Mouse (Mus musculus): Measurements from ENCODE around the gene Alpk3.

Alpk3 gene

DNA sequence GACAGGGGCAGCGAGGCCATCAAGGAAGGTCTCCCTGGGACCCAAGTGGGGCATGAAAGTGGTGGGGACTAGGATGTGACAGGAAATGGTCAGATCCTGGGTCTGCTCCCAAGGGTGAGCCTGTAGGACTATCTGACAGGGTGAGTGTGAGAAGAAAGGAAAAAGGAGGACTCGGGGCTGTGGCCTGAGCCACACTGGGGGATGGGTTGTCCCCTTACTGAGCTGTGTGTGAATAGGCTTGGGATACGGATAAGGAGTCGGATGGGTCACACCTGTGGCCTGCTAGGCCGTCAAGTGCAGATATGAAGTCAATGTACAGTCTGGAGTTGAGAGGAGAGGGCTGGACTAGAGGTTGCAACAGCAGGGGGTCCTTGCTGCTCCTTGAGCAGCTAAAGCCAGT, 18.3 kb downstream of the Alpk3 start:
- DNase-seq: no peak

DNA sequence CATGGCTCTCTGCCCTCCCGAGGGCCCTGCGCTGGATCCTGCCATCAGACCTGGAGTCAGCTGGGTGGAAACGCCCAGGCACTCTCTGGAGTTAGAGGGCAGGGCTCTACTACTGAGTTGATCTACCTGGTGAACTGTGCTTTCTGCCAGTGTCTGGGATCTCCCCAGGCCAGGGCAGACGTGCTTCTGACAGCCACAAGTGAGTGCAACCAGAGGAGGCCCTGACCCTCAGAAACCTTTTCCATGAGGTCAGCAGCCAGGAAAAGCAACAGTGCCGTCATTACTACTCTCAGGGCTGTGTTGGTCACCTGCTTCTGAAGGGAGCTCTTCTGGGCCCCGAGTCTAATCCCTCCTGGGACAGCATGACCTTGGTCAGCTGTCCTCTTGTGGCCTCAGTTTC, 19.6 kb downstream of the Alpk3 start:
- DNase-seq: no peak

DNA sequence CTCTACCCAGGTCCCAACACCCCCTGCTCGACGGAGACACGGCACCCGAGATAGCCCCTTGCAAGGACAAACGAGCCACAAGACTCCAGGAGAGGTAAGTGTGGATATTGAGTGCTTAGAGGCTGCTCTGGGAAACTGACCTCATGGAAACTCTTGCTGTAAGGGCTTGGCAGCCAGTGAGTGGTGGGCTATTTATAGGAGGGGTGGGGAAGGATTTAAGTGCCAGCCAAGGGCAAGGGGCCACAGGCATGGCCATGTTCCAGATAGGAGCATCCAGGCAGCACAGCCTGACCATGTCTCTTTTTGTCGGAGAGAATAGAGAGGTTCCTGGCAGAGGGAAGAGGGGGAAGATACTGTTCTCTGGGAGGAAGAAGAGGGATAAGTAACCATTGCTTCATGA, 21.3 kb downstream of the Alpk3 start:
- DNase-seq: no peak

DNA sequence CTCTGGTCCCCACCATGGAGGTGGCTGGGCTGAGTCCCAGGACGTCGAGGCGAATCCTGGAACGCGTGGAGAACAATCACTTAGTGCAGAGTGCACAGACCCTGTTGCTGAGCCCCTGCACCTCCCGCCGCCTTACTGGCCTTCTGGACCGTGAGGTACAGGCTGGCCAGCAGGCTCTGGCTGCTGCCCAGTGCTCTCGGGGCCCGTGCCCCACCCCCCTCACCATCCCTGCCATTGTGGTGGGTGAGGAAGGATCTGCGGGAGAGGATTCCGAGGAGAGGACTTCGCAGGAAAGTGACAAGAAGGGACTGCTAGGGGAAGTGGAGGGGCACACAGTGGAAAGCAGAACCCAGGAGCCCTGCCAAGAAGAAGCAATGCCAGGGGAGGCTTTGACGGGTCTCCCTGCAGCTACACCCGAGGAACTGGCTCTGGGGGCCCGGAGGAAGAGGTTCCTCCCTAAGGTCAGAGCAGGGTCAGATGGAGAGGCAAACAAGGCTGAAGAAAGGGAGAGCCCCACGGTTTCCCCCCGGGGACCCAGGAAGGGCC, 36.1 kb downstream of the Alpk3 start:
- DNase-seq: no peak

DNA sequence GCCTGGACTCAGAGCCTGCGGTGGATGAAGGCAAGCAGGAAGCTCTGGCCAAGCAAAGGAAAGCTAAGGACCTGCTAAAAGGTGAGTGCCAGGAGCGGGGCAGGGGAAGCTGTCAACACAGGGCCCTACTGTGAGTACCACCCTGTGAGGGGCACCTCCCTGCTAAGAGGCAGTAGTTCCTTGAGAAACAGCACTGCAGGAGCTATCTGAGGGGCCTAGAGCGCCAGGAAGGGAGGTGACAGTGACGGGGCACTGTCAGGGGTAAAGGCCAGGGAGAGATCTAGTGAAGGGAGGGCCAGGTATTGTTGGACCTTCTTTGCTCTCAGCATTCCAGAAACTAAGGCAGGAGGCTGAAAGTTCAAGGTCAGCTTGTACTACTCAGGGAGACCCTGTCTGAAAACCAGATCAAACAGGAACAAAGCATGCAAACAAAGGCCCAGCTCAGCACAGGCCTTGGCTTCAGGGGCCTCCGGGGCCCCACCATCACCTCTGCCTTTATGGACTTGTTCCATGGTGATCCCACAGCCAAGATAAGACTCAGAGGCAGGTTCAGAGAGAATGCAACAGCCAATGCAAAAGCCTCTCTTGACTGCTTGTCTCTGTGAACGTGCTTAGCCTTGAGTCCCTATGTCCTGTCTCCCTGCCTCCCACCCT, 36.8 kb downstream of the Alpk3 start:
- DNase-seq: no peak

DNA sequence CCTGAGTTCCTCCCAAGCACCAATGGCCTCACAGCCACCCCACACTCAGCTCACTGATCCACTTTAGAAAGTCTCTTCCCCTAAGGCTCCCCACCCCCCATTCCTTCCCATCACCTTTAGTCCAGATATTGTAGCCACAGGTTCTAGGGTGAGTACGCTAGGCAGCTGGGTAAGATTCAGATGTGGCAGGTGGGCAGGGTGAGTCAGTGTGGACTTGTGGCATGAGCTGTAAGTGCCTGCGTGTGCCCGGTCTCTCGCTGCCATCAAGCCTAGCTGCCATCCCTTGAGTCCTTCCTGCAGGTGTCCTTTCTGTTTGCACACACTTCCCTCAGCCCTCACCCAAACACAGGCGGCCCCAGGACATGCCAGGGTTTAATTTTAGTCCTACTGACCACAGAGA, 42.9 kb downstream of the Alpk3 start:
- DNase-seq: no peak

DNA sequence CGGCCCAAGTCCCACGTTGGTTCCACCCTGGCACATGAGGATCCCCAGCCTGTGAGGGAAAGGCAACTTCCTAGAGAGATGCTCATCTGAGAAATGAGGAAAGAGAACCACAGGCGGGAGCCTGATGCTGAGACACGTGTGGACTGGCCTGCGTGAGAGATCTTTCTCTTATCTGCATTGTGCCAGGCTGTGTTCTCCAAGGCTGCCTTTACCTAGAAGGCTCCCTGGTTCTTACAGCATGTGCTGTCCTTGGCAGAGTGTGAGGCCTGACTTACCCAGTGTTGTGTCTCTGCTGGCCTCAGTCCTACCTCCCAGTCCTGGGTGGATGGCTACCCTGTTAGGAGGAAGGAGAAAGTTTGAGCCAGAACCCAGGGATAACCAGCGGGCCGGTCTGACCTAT, 45.5 kb downstream of the Alpk3 start:
- DNase-seq: no peak

DNA sequence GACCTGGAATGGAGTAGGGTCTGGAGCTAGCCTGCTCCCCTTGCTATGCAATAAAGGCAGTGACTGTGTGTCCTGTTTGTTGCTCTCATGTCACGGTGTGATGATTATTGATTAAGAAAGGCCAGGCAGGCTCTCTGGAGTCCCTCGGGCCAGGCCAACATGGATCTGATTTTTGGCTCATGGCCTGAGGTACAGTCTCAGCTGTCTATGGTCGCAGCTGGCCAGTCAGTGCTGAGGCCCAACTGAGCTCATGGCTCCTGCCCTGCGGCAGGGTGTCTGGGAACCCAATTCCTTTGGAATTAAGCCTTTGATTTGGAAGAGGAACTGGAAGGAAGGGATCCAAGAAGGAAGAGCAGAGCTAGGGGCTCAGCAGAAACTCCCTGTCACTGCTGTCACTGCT, 48.1 kb downstream of the Alpk3 start:
- no peak for DNase-seq

DNA sequence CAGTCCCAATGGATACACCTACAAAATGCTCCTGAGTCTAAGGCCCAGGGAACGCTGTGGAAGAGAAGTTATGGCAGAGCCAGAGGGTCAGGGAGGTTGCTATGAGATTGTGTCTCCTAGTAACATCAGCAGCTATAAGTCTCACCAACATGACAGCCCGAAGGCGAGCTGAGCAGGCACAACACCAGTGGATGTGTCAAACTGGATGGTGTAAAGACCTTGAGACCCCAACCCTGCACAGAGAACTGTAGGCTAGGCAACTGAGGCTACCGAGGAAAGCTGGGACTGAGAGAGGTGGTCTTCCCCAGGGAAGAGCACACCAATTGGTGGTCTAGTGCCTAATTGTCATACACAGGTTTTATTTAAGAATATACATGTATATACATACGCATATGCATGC, 50.8 kb downstream of the Alpk3 start:
- DNase-seq: no peak

DNA sequence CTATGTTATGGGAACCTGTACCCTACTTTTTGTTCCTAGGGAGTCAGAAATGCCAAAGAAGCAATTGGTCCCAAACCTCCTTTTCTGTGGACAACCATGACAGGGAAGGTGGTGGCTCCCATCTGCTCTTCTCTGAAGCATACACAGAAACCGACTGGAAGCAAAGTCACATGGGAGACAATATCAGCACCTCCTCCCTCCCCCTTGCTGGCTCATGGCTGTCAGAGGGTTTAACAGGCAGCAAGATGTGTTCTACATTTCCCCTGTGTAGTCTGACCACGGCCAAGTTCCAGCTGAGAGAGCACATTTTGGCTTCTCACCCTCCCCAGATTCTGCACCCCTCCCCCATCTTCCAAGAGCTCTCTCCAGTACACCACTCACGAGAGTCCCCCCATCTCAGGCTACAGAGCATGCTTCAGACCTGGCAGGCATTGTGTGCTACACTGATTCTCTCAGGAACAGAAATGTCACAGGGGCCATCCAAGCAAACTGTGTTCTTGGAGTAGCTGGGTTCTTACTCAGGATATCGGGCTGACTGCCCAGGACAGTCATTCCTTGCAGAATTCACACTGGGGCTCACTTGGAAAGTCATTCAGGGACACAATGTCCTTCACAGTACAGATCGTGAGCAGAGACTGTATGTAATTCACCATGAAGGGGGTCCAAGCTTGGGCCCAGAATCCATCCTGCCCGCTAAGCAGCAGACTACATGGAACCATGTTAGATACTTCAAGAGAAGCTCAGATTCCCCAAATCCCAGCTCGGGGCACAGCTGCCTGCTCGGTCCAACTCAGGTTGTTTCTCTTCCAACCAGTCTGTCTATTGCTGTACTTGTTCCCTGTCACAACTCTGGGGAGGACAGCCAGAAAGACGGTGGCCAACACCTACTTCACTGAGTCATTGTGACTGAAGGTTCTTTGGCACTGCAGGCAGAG, 52.6 kb downstream of the Alpk3 start:
- no peak for DNase-seq

DNA sequence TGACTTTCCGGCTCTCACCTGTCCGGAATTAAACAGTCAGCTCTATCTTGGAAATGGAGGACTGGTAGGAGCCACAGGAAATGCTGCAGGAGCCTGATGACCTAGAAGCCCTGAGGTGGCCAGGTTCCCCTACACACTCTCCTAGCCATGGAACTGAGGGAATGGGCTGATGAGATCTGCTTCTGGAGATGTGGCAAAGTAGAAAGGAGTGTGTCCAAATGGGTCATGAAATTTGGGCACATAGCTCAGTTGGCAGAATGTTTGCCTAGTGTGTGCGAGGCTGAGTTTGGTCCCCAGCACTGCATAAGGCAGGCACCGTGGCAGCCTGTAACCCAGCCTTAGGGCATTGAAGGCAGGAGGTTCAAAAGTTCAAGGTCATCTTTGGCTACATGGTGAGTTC, 53.4 kb downstream of the Alpk3 start:
- no peak for DNase-seq

DNA sequence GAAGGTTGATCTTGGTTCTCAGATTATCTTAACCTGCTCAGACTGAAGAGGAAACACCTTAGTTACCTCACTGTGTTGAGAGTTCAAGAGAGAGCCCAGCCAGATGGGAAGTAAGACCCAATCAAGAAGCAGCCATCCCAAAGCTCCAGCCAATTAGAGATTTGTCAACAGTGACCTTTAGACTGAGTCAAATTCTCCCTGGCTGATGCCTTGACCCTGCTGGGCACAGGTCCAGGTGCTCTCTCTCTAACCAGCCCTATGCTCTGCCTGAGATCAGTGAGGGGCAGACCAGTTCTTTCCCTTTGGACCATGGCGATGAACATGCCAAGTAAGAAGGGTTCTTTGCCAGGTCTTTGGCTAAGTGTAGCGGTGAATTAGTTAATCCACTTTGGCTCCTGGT, 54.3 kb downstream of the Alpk3 start:
- DNase-seq: no peak

DNA sequence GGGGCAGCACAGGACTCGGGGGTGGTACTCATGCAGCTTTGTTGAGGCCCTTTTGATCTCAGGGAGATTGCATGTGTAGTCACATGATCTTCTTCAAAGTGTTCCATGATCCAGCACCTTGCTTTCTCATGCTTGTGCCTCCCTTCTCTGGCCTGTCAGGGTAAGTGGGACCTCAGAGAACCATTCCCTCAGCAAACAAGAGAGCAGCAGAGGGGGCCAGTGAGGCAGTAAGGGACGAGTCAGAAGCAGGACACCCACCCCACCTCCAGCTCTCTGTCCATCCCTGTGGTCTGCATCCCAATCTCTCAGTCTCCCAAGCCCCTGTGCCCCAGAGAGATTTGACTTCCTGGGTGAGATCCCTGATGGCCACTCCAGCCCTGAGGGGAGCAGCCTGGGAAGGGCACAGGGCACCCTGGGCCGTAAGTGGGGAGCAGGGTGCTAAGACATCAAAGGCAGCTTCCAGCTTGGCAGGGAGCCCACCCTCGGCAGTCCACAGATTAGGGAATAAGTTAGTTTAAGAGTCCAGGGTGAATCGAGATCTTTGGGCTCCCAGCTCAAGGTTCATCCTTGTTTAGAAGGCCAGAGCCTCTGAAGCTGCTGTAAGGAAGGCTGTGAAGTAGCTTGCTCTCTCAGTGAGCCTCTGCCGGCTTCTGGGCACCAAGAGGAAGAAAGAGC, 55.4 kb downstream of the Alpk3 start:
- no peak for DNase-seq

DNA sequence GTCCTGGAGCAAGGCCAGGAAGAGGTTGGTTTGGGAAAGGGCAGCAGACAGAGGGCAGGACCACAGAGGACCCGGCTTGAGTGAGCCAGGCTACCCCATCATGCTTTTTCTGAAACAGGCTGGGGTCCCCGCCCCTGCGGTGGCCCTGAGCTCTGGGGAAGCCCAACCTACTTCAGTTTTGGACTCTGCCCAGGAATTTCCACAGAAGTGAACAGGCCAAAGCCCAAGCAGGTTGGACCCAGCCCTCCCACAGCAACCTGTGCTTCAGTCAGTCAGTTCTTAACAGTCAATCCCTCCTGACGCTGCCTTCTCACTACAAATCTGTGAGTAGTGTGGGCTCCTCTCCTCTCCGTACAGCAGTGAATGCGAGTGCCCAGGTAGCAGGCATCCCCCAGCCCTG, 57.2 kb downstream of the Alpk3 start, which contains the start of gene Slc28a1:
Slc28a1 (plus strand) TSS at position 245 of the 400 bp plus-strand sequence.
- DNase-seq: no peak

DNA sequence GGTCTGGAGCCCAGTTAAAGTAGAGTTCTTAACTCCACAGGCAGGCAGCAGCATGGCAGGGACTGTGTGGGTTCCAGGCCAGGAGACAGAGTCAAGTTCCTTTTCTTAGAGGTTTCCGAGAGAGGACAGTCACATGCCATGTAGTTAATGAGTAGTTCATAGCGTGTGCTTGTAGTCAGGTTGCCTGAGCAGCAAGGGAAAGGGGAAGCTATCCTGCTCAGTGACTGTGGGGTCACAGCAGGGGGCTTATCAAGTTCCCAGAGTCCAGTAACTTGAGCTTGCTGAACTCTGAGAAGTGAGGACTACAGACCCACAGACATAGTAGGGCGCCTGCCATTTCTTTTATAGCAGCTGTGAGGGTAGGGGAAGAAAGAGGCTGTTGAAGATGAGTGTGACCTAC, 63.7 kb downstream of the Alpk3 start:
- no peak for DNase-seq

DNA sequence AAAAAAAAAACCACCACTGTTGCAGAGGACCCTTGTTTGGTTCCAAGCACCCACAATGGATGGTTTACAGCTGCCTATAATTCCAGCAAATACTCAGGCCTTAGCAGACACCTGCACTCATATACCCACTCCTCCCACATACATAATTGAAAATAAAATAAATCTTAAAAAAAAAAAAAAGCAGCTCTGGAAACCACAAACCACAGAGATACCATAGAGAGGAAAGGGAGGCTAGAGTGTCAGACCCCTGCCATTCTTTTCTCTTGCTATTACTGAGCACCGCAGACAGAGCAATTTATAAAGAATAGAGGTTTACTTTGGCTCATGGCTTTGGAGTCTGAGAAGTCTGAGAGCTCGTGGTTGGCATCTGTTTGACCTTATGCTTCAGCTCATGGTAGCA, 65.4 kb downstream of the Alpk3 start:
- no peak for DNase-seq

DNA sequence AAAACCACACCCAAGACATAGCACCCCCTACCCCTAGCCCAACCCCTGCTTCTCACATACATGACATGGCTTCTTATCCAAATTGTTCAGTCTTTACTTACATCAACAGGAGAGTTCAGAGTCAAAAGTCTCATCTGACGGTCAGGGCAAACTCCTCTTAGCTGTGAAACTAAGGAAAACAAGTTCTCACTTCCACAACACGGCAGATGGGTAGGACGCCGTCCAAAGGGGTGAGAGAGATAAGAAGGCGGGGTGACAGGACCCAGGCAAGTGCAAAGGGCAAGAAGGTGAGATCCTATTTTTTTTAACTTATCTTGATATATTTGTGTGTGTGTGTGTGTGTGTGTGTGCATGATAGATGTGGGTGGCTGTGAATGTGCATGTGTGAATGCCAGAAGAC, 66.2 kb downstream of the Alpk3 start:
- no peak for DNase-seq

DNA sequence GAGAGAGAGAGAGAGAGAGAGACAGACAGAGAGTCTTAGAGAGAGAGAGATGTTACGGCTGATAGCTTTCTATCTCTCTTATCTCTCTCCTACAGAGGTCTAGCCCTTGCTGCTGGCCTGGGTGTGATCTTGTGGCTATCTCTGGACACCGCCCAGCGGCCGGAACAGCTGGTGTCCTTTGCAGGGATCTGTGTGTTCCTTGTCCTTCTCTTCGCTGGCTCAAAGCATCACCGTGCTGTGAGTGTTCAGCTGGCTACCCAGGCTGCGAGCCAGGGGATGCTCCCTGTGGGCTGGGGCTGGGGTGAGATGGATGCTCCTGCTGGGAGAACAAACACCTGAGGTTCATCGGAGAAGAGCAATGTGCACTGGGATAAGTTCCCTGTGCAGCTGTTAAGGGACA, 67.4 kb downstream of the Alpk3 start:
- DNase-seq: no peak

DNA sequence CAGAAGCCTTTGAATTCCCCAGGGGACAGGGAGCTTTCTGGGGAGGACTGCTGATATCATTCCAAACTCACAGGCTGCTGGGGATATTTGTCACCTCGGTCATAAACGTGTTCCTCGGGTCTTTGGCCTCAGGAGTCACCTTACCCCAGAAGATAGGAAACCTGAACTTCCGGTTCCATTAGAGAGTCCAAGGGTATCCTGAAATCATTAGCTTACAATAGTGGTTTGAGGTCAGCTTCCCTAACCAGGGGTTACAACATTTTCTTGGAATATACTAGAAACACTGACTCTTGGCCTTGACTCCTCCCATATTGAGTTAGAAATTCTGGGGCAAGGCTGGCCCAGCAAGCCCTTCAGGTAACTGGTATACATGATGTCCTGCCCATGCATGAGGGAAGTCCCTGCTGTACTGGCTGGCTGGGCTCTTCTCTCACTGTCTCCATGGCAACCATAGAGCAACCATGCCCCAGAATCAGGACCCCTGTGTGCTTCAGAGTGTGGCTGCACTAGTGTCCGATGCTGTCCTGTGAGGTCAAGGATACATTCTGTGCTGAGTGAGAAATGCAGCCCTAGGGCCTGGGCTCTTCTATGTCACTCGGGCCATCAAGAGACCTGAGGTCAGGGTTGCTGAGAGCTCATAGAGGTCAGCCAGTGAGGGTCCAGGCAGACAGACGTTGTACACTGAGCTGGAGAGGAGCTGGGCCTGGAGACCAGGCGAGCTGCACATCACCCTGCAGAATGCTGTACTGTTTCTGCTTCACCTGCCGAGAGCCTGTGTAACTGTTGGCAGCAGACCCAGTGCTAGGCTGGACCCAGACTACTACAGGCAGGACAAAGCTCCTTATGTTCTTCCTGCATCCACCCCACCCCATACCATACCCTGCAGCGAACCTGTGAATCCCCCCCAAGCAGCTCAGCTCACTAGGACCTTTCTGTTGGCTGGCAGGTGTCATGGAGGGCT, 68.1 kb downstream of the Alpk3 start:
- no peak for DNase-seq

DNA sequence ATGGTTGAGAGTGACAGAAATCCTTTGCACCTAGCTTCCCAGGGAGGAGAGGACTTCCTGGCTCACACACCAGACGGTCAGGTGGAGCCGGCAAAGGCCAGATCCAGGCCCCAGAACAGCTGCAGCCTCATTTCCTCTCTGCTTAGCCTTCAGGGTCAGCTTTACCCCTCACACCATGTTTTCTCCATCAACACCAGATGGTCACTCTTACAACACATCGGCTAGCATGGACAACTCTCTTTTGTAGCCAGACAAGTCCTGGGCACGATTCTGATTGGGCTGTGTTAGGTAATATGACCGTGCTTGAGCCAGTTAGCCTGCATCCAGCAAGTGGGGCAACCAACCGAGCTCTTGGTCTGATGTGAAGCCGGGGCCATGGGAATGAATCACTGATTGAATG, 74.5 kb downstream of the Alpk3 start:
- no peak for DNase-seq

DNA sequence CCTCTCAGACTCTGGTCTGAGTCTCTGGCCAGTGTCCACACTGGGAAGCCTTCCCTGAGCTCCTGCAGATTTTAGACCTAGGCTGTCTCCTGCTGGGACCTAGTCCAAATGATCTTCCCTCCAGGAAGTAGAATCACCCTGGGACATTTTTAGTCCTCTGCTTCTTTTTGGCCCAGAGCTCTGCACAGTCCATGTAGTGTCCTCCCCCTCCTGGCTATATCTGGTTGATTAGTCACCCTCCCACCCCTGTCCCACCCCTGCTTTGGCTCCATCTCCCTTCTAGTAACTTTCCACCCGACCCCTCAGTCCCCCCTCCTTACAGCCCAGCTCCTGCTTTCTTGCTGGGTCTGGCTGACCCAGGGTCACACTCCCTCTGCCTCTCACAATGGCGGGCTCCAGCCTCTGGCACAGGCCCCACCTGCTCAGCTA, 75.5 kb downstream of the Alpk3 start:
- no peak for DNase-seq

DNA sequence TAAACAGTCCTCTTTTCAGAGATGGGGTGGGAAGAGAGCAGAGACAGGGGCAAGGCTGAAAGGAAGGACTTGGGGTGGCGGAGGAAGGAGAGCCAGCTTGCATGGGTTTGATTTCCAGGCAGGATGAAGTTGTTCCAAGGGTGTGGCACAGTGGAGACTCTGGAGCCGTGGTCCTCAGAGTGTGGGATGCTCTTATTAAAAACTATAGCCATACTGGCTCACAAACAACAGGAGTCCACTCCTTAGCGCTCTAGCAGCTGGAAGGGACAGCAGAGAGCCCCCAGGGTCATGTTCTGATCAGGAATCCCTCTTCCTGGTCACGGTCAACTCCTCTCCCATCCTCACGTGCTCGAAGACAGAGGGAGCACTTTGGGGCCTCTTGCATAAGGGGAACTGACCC, 76.0 kb downstream of the Alpk3 start:
- no peak for DNase-seq

All from right cerebral cortex, postnatal 14 days (tissue).